Comparison of ENCODE assay signal across 16 mouse cellular contexts in genomic region chr1:153376446-153376845, GRCm38 (mm10). TPM values are rescaled to one million over a fixed set of nuclear protein-coding genes. Genes with fewer than 3 reads are reported as not detected.
"Had no signal": no experiment of that assay in that cellular context is flagged by ENCODE, and none has a peak within 500 bp of the region (broad histone marks: within the 10 kb centered on the region; RNA-seq: fewer than 3 reads in every experiment).

No protein-coding gene starts in this region.

- ATAC-seq: liver, postnatal 0 days had no signal

- H3K27ac ChIP-seq: layer of hippocampus, adult 2 months; limb, embryonic 12.5 days; liver, embryonic 13.5 days; lung, embryonic 15.5 days; macrophage; midbrain, embryonic 12.5 days; neural tube, embryonic 15.5 days had no signal

- H3K27me3 ChIP-seq: limb, embryonic 12.5 days; liver, embryonic 13.5 days; lung, embryonic 15.5 days; midbrain, embryonic 12.5 days; neural tube, embryonic 15.5 days had no signal

- H3K36me3 ChIP-seq: limb, embryonic 12.5 days; liver, embryonic 13.5 days; lung, embryonic 15.5 days; midbrain, embryonic 12.5 days; neural tube, embryonic 15.5 days had no signal

- H3K4me3 ChIP-seq: layer of hippocampus, adult 2 months; limb, embryonic 12.5 days; liver, embryonic 13.5 days; lung, embryonic 15.5 days; megakaryocyte, embryonic 14.5 days; midbrain, embryonic 12.5 days; neural tube, embryonic 15.5 days had no signal

- H3K9ac ChIP-seq: limb, embryonic 12.5 days; liver, embryonic 13.5 days; liver, postnatal 0 days; lung, embryonic 15.5 days; midbrain, embryonic 12.5 days; neural tube, embryonic 15.5 days had no signal

- H3K4me2 ChIP-seq: limb, embryonic 12.5 days; liver, embryonic 13.5 days; lung, embryonic 15.5 days; midbrain, embryonic 12.5 days; neural tube, embryonic 15.5 days had no signal

- DNase-seq: kidney, postnatal 10 days; kidney, postnatal 4 days; liver; liver, embryonic 13.5 days; liver, postnatal 0 days; lung, postnatal 14 days; thymus, adult 2 months; thymus, postnatal 25 days had no signal

- H3K9me3 ChIP-seq: limb, embryonic 12.5 days; liver, embryonic 13.5 days; lung, embryonic 15.5 days; megakaryocyte, embryonic 14.5 days; midbrain, embryonic 12.5 days; neural tube, embryonic 15.5 days had no signal

- H3K4me1 ChIP-seq: limb, embryonic 12.5 days; liver, embryonic 13.5 days; lung, embryonic 15.5 days; neural tube, embryonic 15.5 days had no signal

RNA-seq across cellular contexts. Expression of gene Shcbp1l, which starts 48.5 kb away (rescaled TPM):
- polyA plus RNA-seq: small intestine, adult 2 months had no signal
